Mouse (Mus musculus): ENCODE measurements around the gene Fam171a1. TPM values are rescaled to one million over a fixed set of nuclear protein-coding genes. Genes with fewer than 3 reads are reported as not detected.
"Not testable (repeated sequence)": the region's sequence is repeated elsewhere in the genome, so short reads cannot be mapped to it uniquely, and the experiment has no call there.

Gene Fam171a1
- polyA plus RNA-seq, 1 experiment from 2014 or later: 47.9 TPM

DNA sequence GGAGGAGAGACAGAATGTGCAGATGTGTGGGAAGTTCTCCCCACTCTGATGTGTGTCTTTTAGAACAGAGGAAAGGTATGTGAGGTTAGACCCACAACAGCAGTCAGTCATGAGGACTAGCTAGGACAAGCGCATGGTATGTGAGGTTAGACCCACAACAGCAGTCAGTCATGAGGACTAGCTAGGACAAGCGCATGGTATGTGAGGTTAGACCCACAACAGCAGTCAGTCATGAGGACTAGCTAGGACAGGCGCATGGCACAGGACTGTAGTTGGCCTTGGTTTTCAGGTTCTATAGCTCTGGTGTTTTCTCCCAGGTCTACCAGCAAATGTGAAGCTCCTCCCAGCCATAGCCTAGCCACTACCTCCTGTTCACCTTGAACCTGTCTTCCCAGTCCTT, 103.6 kb downstream of the Fam171a1 start:
- H3K36me3 ChIP-seq: peaks cover 42% of the 10 kb centered on the region
- H3K27me3 ChIP-seq; ATAC-seq; H3K27ac ChIP-seq; H3K9me3 ChIP-seq; H3K9ac ChIP-seq (replicated peaks); H3K4me3 ChIP-seq (replicated peaks); H3K4me1 ChIP-seq (replicated peaks); H3K4me2 ChIP-seq (replicated peaks): not testable (repeated sequence)
- WGBS: 97% methylated on average over 3 of the region's 3 CpGs

DNA sequence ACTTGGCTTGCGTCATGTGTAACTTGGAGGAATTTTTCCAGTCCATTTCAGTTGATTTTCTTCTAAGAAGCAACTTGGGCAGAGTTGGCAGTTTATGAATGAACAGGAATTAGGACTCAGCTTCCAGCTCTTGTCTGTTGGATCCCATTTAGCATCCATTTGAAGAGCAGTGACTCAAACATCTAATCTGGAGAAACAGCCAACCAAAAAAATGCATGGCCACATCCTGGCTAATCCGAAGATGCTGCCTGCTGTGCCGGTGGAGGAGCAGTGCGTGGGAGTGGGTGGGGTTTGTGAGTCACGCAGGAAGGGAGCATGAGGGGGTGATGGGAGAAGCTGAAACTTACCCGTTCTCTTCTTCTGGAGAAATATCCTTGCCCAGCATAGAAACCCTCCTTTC, 104.2 kb downstream of the Fam171a1 start:
- WGBS: 75% methylated on average over 6 of the region's 6 CpGs
- Histone ChIP-seq H3K4me1 (replicated peaks) (no peaks in the 10 kb centered on the region), H3K4me2 (replicated peaks) (no peak overlapping the region), H3K36me3 (peaks cover 42% of the 10 kb centered on the region), H3K27me3 (no peaks in the 10 kb centered on the region), H3K9me3 (no peaks in the 10 kb centered on the region), H3K27ac (no peak overlapping the region), H3K9ac (replicated peaks) (no peak overlapping the region), H3K4me3 (replicated peaks) (no peak overlapping the region)
- no peak for ATAC-seq

DNA sequence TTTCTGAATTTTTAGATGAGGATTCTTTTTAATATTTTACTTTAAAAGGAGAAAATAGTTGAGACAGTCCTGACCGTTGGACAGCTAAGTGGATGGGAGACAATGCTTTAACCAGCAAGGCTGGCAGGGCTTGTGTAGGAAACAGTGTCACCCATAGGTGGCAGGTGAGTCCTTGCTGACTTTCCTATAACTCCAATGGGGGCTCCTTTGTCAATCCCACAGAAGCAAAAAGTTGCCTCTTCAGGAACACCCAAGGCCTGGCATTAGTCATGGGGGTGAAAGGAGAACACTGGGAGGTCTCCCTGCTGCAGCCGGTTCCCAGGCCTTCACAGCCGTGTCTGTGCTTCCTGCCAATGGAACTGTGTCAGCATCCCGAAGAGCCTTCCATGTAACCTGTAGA, 114.5 kb downstream of the Fam171a1 start:
- peaks cover 37% of the 10 kb centered on the region for H3K36me3 ChIP-seq
- no peak overlapping the region for H3K4me2 ChIP-seq (replicated peaks)
- 85% methylated on average over 4 of the region's 4 CpGs for WGBS
- no peaks in the 10 kb centered on the region for H3K9me3 ChIP-seq
- no peak overlapping the region for H3K4me3 ChIP-seq (replicated peaks)
- H3K27ac ChIP-seq: no peak overlapping the region
- peak; percentile 63; the same call in 1 of the 2 replicates for ATAC-seq
- H3K9ac ChIP-seq (replicated peaks): no peak overlapping the region
- no peaks in the 10 kb centered on the region for H3K27me3 ChIP-seq
- H3K4me1 ChIP-seq (replicated peaks): no peaks in the 10 kb centered on the region

DNA sequence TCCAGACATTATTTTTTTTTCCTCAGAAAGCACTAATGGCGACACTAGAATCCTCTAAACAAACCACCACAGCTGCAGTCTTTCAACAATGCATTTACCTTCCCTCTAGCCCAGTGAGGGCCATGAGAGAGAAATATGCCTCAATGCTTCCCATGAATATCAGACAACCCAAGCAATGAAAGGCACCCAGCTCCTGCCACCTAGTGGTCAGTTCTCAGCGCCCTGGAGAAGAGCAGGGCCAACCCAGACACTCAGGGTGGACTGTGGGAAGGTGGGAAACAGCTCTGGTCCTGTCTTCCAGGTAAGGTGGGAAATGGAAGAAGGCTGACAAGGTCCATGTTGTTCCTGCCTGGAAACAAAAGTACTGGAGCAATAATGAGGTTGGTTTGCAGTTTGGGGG, 115.0 kb downstream of the Fam171a1 start:
- Histone ChIP-seq H3K27me3 (no peaks in the 10 kb centered on the region), H3K9me3 (no peaks in the 10 kb centered on the region), H3K4me2 (replicated peaks) (no peak overlapping the region), H3K9ac (replicated peaks) (no peak overlapping the region), H3K4me1 (replicated peaks) (no peaks in the 10 kb centered on the region), H3K27ac (no peak overlapping the region), H3K4me3 (replicated peaks) (no peak overlapping the region), H3K36me3 (peaks cover 33% of the 10 kb centered on the region)
- ATAC-seq: peak; percentile 81
- WGBS: 14% methylated on average over 2 of the region's 2 CpGs

DNA sequence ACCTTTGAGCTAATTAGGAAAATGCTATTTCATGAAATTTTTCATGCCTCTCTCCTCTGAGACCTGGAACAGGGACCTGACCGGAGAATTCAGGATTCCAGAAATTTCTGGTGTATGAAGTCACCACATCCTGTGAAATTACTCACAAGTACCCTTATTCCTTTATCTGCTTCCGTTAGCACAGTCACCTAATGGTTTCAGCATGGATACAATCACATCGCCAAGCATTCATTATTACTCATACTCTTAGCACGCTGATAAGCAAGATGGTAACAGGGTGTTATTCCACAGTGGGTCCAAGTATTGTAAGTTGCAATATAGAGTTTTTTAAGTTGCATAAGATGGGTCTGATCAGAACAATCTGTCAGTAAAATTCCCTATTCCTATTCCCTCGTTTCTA, 125.2 kb downstream of the Fam171a1 start:
- 88% methylated on average over 5 of the region's 5 CpGs for WGBS
- no peak for ATAC-seq

DNA sequence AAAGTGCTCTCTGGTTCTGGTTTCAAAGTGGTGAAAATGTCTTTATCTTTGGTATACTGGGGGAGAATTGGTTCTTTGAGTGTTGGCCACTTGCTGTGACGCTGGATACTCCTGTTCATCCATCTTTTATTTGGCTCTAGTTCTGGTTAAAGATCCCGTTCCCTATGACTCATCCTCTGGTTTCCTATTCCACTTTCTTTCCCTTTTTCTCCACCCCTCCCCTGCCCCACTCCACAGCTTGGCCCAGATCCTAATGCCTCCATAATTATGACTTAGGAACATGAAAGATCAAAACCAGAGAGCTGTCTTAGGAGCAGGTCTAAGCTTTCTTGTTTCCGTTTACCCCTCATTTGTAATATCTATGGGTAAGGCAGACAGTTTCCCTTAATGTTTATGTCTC, 130.2 kb downstream of the Fam171a1 start:
- Histone ChIP-seq H3K4me1 (replicated peaks) (no peaks in the 10 kb centered on the region), H3K4me2 (replicated peaks) (no peak overlapping the region), H3K27me3 (no peaks in the 10 kb centered on the region), H3K27ac (no peak overlapping the region), H3K9me3 (no peaks in the 10 kb centered on the region), H3K4me3 (replicated peaks) (no peak overlapping the region), H3K36me3 (no peaks in the 10 kb centered on the region), H3K9ac (replicated peaks) (no peak overlapping the region)
- 65% methylated on average over 3 of the region's 3 CpGs for WGBS
- no peak for ATAC-seq

More for the DNA sequence above, 125.2 kb downstream of the Fam171a1 start:
- Histone ChIP-seq H3K9ac (replicated peaks) (no peak overlapping the region), H3K4me3 (replicated peaks) (no peak overlapping the region), H3K36me3 (no peaks in the 10 kb centered on the region), H3K27me3 (no peaks in the 10 kb centered on the region), H3K4me1 (replicated peaks) (no peaks in the 10 kb centered on the region), H3K27ac (no peak overlapping the region), H3K4me2 (replicated peaks) (no peak overlapping the region), H3K9me3 (no peaks in the 10 kb centered on the region)

DNA sequence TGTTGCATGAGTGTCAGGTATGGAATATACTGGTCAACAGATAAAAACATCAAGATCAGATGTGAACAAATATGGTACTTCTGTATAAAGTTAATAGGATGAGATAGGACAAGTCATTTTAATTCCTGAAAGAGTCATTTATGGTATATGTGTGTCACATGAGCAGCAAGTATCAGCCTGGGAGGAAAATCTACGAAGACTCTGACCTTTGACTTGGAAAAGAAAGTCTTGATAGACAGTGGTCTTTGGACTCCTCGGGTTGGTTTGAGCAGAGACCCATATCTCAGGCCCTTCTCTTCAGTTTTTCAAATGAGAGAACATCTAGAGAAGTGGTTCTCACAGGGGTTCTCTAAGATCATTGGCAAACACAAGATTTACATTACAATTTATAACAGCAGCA, 137.3 kb downstream of the Fam171a1 start:
- H3K4me3 ChIP-seq (replicated peaks): no peak overlapping the region
- no peaks in the 10 kb centered on the region for H3K9me3 ChIP-seq
- no peak overlapping the region for H3K27ac ChIP-seq
- no peak overlapping the region for H3K9ac ChIP-seq (replicated peaks)
- 81% methylated on average over 2 of the region's 2 CpGs for WGBS
- no peak overlapping the region for H3K4me2 ChIP-seq (replicated peaks)
- no peaks in the 10 kb centered on the region for H3K4me1 ChIP-seq (replicated peaks)
- ATAC-seq: no peak
- no peaks in the 10 kb centered on the region for H3K36me3 ChIP-seq
- H3K27me3 ChIP-seq: no peaks in the 10 kb centered on the region

DNA sequence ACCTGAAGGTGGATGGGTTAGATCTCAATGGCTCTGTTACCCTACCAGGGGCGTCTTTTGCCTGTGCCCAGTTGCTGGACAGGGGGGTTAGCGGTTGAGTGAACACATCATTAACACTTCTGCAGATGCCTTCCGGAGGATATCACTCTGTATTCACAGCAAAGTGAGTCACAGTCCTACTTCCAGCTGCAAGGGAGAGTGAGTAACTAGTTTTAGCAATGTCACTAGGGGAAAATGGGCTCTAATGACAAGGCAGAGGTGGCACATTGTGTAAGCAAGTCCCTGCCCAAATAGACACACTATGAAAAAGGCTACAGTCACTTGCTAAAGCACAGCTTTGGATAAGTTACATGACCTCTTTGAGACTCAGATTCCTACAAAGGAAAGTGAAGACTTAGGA, 152.4 kb downstream of the Fam171a1 start:
- H3K36me3 ChIP-seq: no peaks in the 10 kb centered on the region
- ATAC-seq: no peak
- H3K4me3 ChIP-seq (replicated peaks): no peak overlapping the region
- no peaks in the 10 kb centered on the region for H3K27me3 ChIP-seq
- no peak overlapping the region for H3K27ac ChIP-seq
- H3K4me2 ChIP-seq (replicated peaks): no peak overlapping the region
- WGBS: 90% methylated on average over 3 of the region's 3 CpGs
- H3K4me1 ChIP-seq (replicated peaks): no peaks in the 10 kb centered on the region
- no peaks in the 10 kb centered on the region for H3K9me3 ChIP-seq
- no peak overlapping the region for H3K9ac ChIP-seq (replicated peaks)

DNA sequence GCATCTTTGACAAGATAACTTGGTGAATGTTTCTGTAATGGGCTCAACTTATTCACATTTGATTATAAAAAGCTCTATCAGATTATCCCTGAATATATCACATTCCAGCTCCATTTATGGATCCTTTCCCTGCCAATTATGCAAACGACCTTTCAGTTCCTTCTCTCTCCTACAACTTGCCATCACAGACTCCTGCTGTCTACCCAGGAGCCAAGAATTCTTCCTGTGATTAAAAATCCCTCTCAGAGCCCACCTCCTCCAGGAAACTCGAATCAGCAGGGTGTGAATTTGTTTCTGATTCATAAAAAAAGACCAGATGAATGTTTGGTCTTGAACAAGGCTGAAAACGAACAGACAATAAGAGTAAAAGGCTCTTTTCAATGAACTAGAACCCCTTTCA, 153.9 kb downstream of the Fam171a1 start:
- no peaks in the 10 kb centered on the region for H3K9me3 ChIP-seq
- H3K4me1 ChIP-seq (replicated peaks): no peaks in the 10 kb centered on the region
- H3K9ac ChIP-seq (replicated peaks): no peak overlapping the region
- no peak for ATAC-seq
- no peaks in the 10 kb centered on the region for H3K36me3 ChIP-seq
- H3K27me3 ChIP-seq: no peaks in the 10 kb centered on the region
- WGBS: 33% methylated on average over 3 of the region's 3 CpGs
- no peak overlapping the region for H3K4me3 ChIP-seq (replicated peaks)
- no peak overlapping the region for H3K27ac ChIP-seq
- no peak overlapping the region for H3K4me2 ChIP-seq (replicated peaks)

DNA sequence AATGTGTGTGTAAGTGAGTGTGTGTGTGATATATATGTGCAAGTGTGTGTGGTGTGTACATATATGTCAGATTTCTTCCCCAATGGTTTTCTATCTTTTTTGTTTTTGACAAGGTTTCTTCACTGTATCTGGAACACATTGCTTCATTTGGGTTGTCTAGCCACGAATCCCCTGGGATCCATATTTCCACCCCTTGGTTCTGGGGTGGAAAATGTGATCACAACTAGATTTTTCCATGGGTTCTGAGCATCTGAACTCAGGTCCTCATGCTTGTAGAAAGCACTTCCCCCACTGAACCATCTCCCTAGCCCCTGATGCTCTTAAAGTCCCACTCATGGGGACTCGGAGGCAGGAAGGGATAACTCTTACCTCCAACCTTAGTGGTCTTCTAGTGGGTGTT, 159.3 kb downstream of the Fam171a1 start:
- H3K27me3 ChIP-seq: no peaks in the 10 kb centered on the region
- WGBS: 91% methylated on average over 2 of the region's 2 CpGs
- H3K4me2 ChIP-seq (replicated peaks): no peak overlapping the region
- no peaks in the 10 kb centered on the region for H3K4me1 ChIP-seq (replicated peaks)
- no peaks in the 10 kb centered on the region for H3K36me3 ChIP-seq
- H3K9me3 ChIP-seq: no peaks in the 10 kb centered on the region
- H3K4me3 ChIP-seq (replicated peaks): no peak overlapping the region
- no peak overlapping the region for H3K9ac ChIP-seq (replicated peaks)
- no peak overlapping the region for H3K27ac ChIP-seq
- no peak for ATAC-seq

DNA sequence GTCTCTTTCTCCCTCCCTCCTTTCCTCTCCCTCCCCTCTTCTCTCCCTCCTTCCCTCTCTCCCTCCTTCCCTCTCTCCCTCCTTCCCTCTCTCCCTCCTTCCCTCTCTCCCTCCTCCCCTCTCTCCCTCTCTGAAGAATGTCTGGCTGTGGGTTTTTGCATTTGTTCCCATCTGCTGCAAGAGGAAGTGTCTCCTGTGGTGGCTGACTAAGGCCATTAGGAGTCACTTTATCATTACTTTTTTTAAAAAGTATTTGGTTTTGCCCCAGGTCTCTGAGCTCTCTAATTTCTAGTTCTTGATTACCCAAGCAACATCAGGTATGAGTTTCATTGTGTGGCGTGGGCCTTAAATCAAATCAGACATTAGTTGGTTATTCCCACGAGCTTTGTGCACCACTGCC, 162.1 kb downstream of the Fam171a1 start:
- ATAC-seq: no peak
- no peaks in the 10 kb centered on the region for H3K9me3 ChIP-seq
- H3K4me3 ChIP-seq (replicated peaks): no peak overlapping the region
- H3K36me3 ChIP-seq: no peaks in the 10 kb centered on the region
- no peak overlapping the region for H3K27ac ChIP-seq
- no peaks in the 10 kb centered on the region for H3K4me1 ChIP-seq (replicated peaks)
- 79% methylated on average over 2 of the region's 2 CpGs for WGBS
- H3K9ac ChIP-seq (replicated peaks): no peak overlapping the region
- no peak overlapping the region for H3K4me2 ChIP-seq (replicated peaks)
- H3K27me3 ChIP-seq: no peaks in the 10 kb centered on the region
